Mouse (Mus musculus): ENCODE data around the gene Sap30l. TPM values are rescaled to one million over a fixed set of nuclear protein-coding genes. Genes with fewer than 3 reads are reported as not detected.
A peak's percentile ranks its signal among the peaks of the same experiment; 100 is the strongest.
"Not testable (repeated sequence)": the region's sequence is repeated elsewhere in the genome, so short reads cannot be mapped to it uniquely, and the experiment has no call there.

Gene Sap30l
- polyA plus RNA-seq, 1 experiment from 2014 or later: 20.4 TPM

DNA sequence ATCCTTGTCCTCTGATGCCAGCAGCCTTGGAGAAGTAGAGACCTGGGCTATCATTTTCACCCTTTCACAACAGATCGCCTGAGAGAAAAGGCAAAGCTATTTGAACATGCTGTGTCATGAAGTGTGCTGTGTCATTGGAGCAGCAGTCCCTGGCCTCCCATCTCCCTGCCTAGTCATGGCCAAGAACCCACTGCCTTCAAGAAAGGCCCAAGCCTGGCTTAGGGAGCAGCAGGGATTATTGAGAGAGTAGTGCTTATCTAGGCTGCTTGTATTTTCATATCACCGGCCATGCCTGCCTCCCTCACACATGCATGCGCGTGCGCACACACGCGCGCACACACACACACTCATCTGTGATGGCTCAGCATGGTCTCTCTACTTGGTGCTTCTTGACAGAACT, 10.8 kb downstream of the Sap30l start:
- H3K4me2 ChIP-seq (ENCODE audit: low read length): no peak overlapping the region
- no peaks in the 10 kb centered on the region for H3K27me3 ChIP-seq (ENCODE audit: control insufficient read depth, insufficient read depth, low read length)
- peaks cover 3 to 5% of the 10 kb centered on the region in 2 experiments; a peak in 3 of 4 replicates for H3K4me1 ChIP-seq (ENCODE audit: control insufficient read depth in 2 of 2, insufficient read depth in 2 of 2, low read length in 2 of 2)
- H3K4me3 ChIP-seq (ENCODE audit: control insufficient read depth in 1 of 2, insufficient read depth in 1 of 2, low read depth in 1 of 2, low read length in 2 of 2): no peak overlapping the region
- no peak for ATAC-seq (ENCODE audit: insufficient number of reproducible peaks, insufficient read depth, low FRiP score, low read depth)
- H3K9me3 ChIP-seq (ENCODE audit: control insufficient read depth, low read length): no peaks in the 10 kb centered on the region
- no peak overlapping the region for H3K27ac ChIP-seq (replicated peaks in 1 of 2; ENCODE audit: control insufficient read depth in 1 of 2, insufficient read depth in 1 of 2, low read depth in 2 of 2, low read length in 2 of 2)
- peaks cover 47% of the 10 kb centered on the region for H3K36me3 ChIP-seq (ENCODE audit: control insufficient read depth, insufficient read depth, low read length)
- WGBS: 91% methylated on average over 8 of the region's 8 CpGs
- H3K9ac ChIP-seq (ENCODE audit: low read length): no peak overlapping the region

DNA sequence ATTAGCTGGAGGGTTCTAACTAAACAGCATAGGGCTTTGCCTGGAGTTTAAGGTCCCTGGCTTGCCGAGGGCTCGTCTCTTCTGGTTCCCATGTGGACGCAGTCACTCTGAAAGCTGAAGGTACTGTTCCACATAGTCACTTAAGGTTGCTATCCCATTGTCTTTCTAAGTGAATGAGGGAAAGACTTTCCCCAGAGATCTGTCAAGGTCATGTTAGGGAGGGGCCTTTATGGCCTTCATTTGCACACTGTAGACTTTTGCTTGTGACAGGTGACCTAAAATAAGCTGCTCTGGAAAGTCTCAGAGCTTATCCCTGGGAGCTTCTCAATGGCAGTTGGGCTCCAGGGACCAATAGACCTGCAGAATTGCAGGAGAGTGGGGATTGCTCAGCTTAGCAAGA, 12.2 kb downstream of the Sap30l start:
- Histone ChIP-seq H3K4me1 (ENCODE audit: control insufficient read depth in 2 of 2, insufficient read depth in 2 of 2, low read length in 2 of 2) (peaks cover 3% of the 10 kb centered on the region in 2 experiments; a peak in 3 of 4 replicates), H3K27ac (replicated peaks in 1 of 2; ENCODE audit: control insufficient read depth in 1 of 2, insufficient read depth in 1 of 2, low read depth in 2 of 2, low read length in 2 of 2) (no peak overlapping the region), H3K4me3 (ENCODE audit: control insufficient read depth in 1 of 2, insufficient read depth in 1 of 2, low read depth in 1 of 2, low read length in 2 of 2) (no peak overlapping the region), H3K9me3 (ENCODE audit: control insufficient read depth, low read length) (no peaks in the 10 kb centered on the region), H3K36me3 (ENCODE audit: control insufficient read depth, insufficient read depth, low read length) (peaks cover 37% of the 10 kb centered on the region), H3K27me3 (ENCODE audit: control insufficient read depth, insufficient read depth, low read length) (no peaks in the 10 kb centered on the region), H3K4me2 (ENCODE audit: low read length) (no peak overlapping the region), H3K9ac (ENCODE audit: low read length) (no peak overlapping the region)
- no peak for ATAC-seq (ENCODE audit: insufficient number of reproducible peaks, insufficient read depth, low FRiP score, low read depth)
- WGBS: 68% methylated on average over 3 of the region's 3 CpGs

DNA sequence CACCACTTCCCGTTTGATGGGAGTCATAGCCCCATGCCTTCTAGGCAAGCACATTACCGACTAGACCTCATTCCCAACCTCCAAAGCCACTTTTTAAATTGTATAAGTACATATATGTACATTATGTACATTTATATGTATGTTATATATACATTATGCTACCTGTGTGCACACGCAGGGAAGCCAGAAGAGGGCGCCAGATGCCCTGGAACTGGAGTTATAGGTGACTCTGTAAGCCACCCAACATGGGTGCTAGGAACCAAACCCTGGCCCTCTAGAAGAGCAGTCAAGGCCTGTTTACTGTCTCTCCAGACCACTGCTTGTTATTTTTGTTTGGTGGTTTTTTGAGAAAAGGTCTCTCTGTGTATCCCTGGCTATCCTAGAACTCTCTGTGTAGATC, 16.8 kb downstream of the Sap30l start:
- 83% methylated on average over 4 of the region's 4 CpGs for WGBS
- Histone ChIP-seq H3K9ac (ENCODE audit: low read length) (no peak overlapping the region), H3K27me3 (ENCODE audit: control insufficient read depth, insufficient read depth, low read length) (no peaks in the 10 kb centered on the region), H3K4me1 (ENCODE audit: control insufficient read depth in 2 of 2, insufficient read depth in 2 of 2, low read length in 2 of 2) (peaks cover 9 to 14% of the 10 kb centered on the region in 2 experiments), H3K36me3 (ENCODE audit: control insufficient read depth, insufficient read depth, low read length) (no peaks in the 10 kb centered on the region), H3K4me3 (ENCODE audit: control insufficient read depth in 1 of 2, insufficient read depth in 1 of 2, low read depth in 1 of 2, low read length in 2 of 2) (no peak overlapping the region), H3K27ac (replicated peaks in 1 of 2; ENCODE audit: control insufficient read depth in 1 of 2, insufficient read depth in 1 of 2, low read depth in 2 of 2, low read length in 2 of 2) (no peak overlapping the region), H3K9me3 (ENCODE audit: control insufficient read depth, low read length) (no peaks in the 10 kb centered on the region), H3K4me2 (ENCODE audit: low read length) (no peak overlapping the region)
- ATAC-seq (ENCODE audit: insufficient number of reproducible peaks, insufficient read depth, low FRiP score, low read depth): no peak

DNA sequence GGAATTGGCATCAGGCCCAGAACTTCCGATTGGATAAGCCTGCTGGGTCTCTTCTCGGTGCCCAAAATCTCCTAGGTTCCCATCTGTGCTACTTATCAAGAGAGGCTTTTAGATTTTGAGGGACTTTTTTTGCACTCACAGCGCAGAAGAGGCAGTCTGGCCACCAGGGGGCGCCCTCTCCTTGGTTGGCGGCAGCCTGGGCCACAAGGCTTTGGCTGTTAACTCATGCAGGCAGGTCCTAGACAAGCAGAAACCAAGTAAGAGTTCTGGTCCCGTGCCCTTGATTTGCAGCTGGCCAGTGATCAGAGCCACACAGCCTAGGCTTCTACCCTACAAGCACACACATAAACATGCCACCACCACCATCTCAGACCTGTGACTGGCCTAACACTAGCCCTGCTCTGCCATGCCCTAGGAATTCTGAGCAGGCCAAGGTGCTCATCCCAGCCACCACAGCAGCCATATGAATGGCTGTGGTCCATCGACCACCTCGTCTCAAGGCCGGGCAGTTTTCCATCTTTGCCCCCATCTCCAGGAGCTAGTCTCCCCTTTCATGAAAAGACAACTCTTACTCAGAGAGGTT, 18.7 kb downstream of the Sap30l start:
- 26% methylated on average over 9 of the region's 9 CpGs for WGBS
- Histone ChIP-seq H3K4me2 (ENCODE audit: low read length) (no peak overlapping the region), H3K9me3 (ENCODE audit: control insufficient read depth, low read length) (no peaks in the 10 kb centered on the region), H3K27me3 (ENCODE audit: control insufficient read depth, insufficient read depth, low read length) (no peaks in the 10 kb centered on the region; the same call in 1 of the 2 replicates), H3K4me1 (ENCODE audit: control insufficient read depth in 2 of 2, insufficient read depth in 2 of 2, low read length in 2 of 2) (peaks cover 6 to 14% of the 10 kb centered on the region in 2 experiments), H3K27ac (replicated peaks in 1 of 2; ENCODE audit: control insufficient read depth in 1 of 2, insufficient read depth in 1 of 2, low read depth in 2 of 2, low read length in 2 of 2) (0 out of 4 replicates have a peak overlapping the region, but pooled peaks have one; percentile 5 to 19), H3K9ac (ENCODE audit: low read length) (no peak overlapping the region), H3K36me3 (ENCODE audit: control insufficient read depth, insufficient read depth, low read length) (no peaks in the 10 kb centered on the region), H3K4me3 (ENCODE audit: control insufficient read depth in 1 of 2, insufficient read depth in 1 of 2, low read depth in 1 of 2, low read length in 2 of 2) (no peak overlapping the region)
- peak; percentile 36; the same call in 1 of the 2 replicates for ATAC-seq (ENCODE audit: insufficient number of reproducible peaks, insufficient read depth, low FRiP score, low read depth)

DNA sequence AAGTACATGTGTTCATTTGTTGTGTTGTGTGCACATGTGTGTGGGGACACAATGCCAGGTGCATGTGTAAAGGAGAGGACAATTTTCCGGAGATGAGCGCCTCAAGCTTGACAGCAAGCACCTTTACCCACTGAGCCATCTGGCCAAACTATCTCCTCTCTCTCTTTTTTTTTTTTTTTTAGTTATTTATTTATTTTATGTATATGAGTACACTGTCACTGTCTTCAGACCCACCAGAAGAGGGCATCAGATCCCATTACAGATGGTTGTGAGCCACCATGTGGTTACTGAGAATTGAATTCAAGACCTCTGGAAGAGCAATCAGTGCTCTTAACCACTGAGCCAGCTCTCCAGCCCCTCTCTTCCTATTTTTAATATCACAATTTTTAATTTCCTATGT, 21.7 kb downstream of the Sap30l start:
- ATAC-seq (ENCODE audit: insufficient number of reproducible peaks, insufficient read depth, low FRiP score, low read depth): not testable (repeated sequence)

DNA sequence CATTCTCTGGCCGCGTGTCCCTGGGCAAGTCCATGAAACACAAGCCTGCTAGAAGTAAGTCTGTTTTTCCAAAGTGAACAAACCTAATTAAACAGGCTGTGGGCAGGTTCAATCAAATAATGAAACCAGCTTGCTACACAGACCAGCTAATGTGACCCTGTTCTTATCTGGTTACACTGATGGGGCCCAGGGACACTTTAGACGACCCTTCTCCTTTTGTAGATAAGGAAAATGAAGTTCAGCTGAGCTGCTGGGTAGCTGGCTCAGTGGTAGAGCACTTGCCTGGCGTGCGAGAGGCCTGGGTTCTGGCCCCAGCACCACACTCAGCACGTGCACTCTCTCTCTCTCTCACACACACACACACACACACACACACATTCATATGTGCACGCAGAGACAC, 22.3 kb downstream of the Sap30l start:
- no peak overlapping the region for H3K4me3 ChIP-seq (ENCODE audit: control insufficient read depth in 1 of 2, insufficient read depth in 1 of 2, low read depth in 1 of 2, low read length in 2 of 2)
- no peaks in the 10 kb centered on the region for H3K36me3 ChIP-seq (ENCODE audit: control insufficient read depth, insufficient read depth, low read length)
- peaks cover 17 to 33% of the 10 kb centered on the region in 2 experiments for H3K4me1 ChIP-seq (ENCODE audit: control insufficient read depth in 2 of 2, insufficient read depth in 2 of 2, low read length in 2 of 2)
- no peak overlapping the region for H3K27ac ChIP-seq (replicated peaks in 1 of 2; ENCODE audit: control insufficient read depth in 1 of 2, insufficient read depth in 1 of 2, low read depth in 2 of 2, low read length in 2 of 2)
- H3K27me3 ChIP-seq (ENCODE audit: control insufficient read depth, insufficient read depth, low read length): peaks cover 7% of the 10 kb centered on the region; the same call in 1 of the 2 replicates
- 64% methylated on average over 7 of the region's 7 CpGs for WGBS
- no peak overlapping the region for H3K9ac ChIP-seq (ENCODE audit: low read length)
- no peak for ATAC-seq (ENCODE audit: insufficient number of reproducible peaks, insufficient read depth, low FRiP score, low read depth)
- no peak overlapping the region for H3K4me2 ChIP-seq (ENCODE audit: low read length)
- H3K9me3 ChIP-seq (ENCODE audit: control insufficient read depth, low read length): no peaks in the 10 kb centered on the region

More for the DNA sequence above, 21.7 kb downstream of the Sap30l start:
- H3K36me3 ChIP-seq (ENCODE audit: control insufficient read depth, insufficient read depth, low read length); H3K4me2 ChIP-seq (ENCODE audit: low read length); H3K9me3 ChIP-seq (ENCODE audit: control insufficient read depth, low read length); H3K27ac ChIP-seq (replicated peaks in 1 of 2; ENCODE audit: control insufficient read depth in 1 of 2, insufficient read depth in 1 of 2, low read depth in 2 of 2, low read length in 2 of 2); H3K9ac ChIP-seq (ENCODE audit: low read length); H3K27me3 ChIP-seq (ENCODE audit: control insufficient read depth, insufficient read depth, low read length); H3K4me3 ChIP-seq (ENCODE audit: control insufficient read depth in 1 of 2, insufficient read depth in 1 of 2, low read depth in 1 of 2, low read length in 2 of 2): not testable (repeated sequence)
- peaks cover 17 to 28% of the 10 kb centered on the region in 2 experiments for H3K4me1 ChIP-seq (ENCODE audit: control insufficient read depth in 2 of 2, insufficient read depth in 2 of 2, low read length in 2 of 2)
- WGBS: 87% methylated on average over 2 of the region's 2 CpGs

DNA sequence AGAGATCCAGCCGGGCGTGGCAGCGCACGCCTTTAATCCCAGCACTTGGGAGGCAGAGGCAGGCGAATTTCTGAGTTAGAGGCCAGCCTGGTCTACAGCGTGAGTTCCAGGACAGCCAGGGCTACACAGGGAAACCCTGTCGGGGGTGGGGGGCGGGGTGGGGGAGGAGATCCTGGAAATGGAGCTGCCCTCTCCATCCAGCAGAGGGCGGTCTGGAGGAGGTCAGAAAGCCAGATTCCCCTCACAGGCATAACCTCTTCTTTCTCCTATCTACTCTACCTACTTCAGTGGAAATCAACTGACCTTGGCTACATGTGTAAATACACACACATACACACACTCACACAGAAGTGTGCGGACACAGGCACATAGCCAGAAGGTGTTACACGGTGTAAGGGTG, 23.8 kb downstream of the Sap30l start:
- H3K27ac ChIP-seq (replicated peaks in 1 of 2; ENCODE audit: control insufficient read depth in 1 of 2, insufficient read depth in 1 of 2, low read depth in 2 of 2, low read length in 2 of 2); H3K4me2 ChIP-seq (ENCODE audit: low read length); H3K4me3 ChIP-seq (ENCODE audit: control insufficient read depth in 1 of 2, insufficient read depth in 1 of 2, low read depth in 1 of 2, low read length in 2 of 2); ATAC-seq (ENCODE audit: insufficient number of reproducible peaks, insufficient read depth, low FRiP score, low read depth); H3K9me3 ChIP-seq (ENCODE audit: control insufficient read depth, low read length); H3K36me3 ChIP-seq (ENCODE audit: control insufficient read depth, insufficient read depth, low read length); H3K9ac ChIP-seq (ENCODE audit: low read length): not testable (repeated sequence)
- Histone ChIP-seq H3K4me1 (ENCODE audit: control insufficient read depth in 2 of 2, insufficient read depth in 2 of 2, low read length in 2 of 2) (peaks cover 17 to 35% of the 10 kb centered on the region in 2 experiments), H3K27me3 (ENCODE audit: control insufficient read depth, insufficient read depth, low read length) (peaks cover 20% of the 10 kb centered on the region)
- 55% methylated on average over 11 of the region's 11 CpGs for WGBS

Measured in heart, embryonic 14.5 days (tissue).